In the genomic region with DNA sequence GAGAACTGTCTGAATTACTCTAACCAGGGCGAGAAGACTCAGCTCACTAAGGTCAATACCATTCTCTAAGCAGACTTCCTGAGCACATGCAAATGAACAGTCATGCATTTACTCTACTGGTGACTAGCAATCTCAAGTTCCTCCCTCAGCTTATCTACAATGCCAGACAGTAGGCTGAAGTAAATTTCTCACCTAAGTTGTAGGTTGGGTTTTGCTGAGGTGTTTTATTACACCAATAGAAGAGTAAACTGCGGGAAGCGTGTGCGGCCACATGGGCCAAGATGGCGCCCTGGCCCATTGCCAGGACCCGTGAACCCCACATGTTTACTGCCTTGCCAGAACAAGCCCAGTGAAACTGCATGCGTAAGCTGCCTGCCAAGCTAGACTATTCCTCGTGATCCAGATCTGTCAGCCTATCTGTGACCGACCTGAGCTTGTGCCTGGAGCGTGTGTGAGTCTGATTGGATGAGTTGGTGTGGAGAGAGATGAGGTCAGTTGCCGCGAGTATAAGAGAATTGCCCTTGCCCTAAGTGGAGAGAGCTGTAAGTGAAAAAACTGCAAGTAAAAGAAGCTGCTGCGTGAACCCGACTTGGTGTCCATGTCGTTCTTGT, we compare ENCODE assay signal across 20 mouse cellular contexts. TPM values are rescaled to one million over a fixed set of nuclear protein-coding genes. Genes with fewer than 3 reads are reported as not detected.
DNase-seq lines count a peak whose midpoint lies in the region; ATAC-seq and TF ChIP-seq lines count a peak whose summit lies in the region.
"Had no signal": no experiment of that assay in that cellular context is flagged by ENCODE, and none has a peak within 500 bp of the region (broad histone marks: within the 10 kb centered on the region; RNA-seq: fewer than 3 reads in every experiment).

No protein-coding gene starts in this region.

- no peak for TF ChIP-seq RAD21 in MEL (IDR thresholded peaks at IDR 0.05; ENCODE audit: low read depth, low read length)

- H3K27me3 ChIP-seq in embryonic facial prominence, embryonic 13.5 days, result no peaks in the 10 kb centered on the region
- no peaks in the 10 kb centered on the region for H3K27me3 ChIP-seq in embryonic facial prominence, embryonic 10.5 days (replicated peaks; ENCODE audit: low read depth, poor library complexity, severe bottlenecking)
- H3K27me3 ChIP-seq in MEL (ENCODE audit: control insufficient read depth in 1 of 2, insufficient read depth in 2 of 2, low read length in 2 of 2), result no peaks in the 10 kb centered on the region
- no peaks in the 10 kb centered on the region for H3K27me3 ChIP-seq in heart, embryonic 12.5 days (replicated peaks)
- H3K27me3 ChIP-seq in midbrain, embryonic 16.5 days (ENCODE audit: control insufficient read depth, insufficient read depth, low read depth, low read length), result no peaks in the 10 kb centered on the region
- H3K27me3 ChIP-seq: hindbrain, embryonic 13.5 days; kidney, embryonic 15.5 days; limb, embryonic 12.5 days had no signal

- peak in 1 of 2 experiments; percentile 40; a peak in 1 of 4 replicates for TF ChIP-seq POLR2A in MEL (IDR thresholded peaks at IDR 0.05; ENCODE audit: control insufficient read depth in 1 of 2, insufficient read depth in 1 of 2, low read depth in 1 of 2, low read length in 2 of 2, poor library complexity in 1 of 2)

- 0 out of 2 replicates have a peak, but pooled peaks have one; percentile 15 for ATAC-seq in embryonic facial prominence, embryonic 13.5 days (ENCODE audit: insufficient number of reproducible peaks, insufficient read depth, low FRiP score, low TSS enrichment, low read depth)
- ATAC-seq in common myeloid progenitor, adult 5-6 weeks (replicated peaks; ENCODE audit: low read depth, poor library complexity, severe bottlenecking), result 0 out of 2 replicates have a peak, but pooled peaks have one; percentile 22
- peak; percentile 83 for ATAC-seq in megakaryocyte-erythroid progenitor cell, adult 5-6 weeks (replicated peaks; ENCODE audit: low FRiP score, low TSS enrichment, poor library complexity, severe bottlenecking)
- ATAC-seq in heart, embryonic 12.5 days (ENCODE audit: insufficient number of reproducible peaks, low FRiP score), result no peak
- ATAC-seq in midbrain, embryonic 16.5 days, result no peak

- WGBS in embryonic facial prominence, embryonic 13.5 days, result 89% methylated on average over 15 of the region's 15 CpGs
- 94% methylated on average over 15 of the region's 15 CpGs for WGBS in embryonic facial prominence, embryonic 10.5 days
- 88% methylated on average over 15 of the region's 15 CpGs for WGBS in heart, embryonic 12.5 days
- 94% methylated on average over 15 of the region's 15 CpGs for whole genome bisulfite sequencing in midbrain, embryonic 16.5 days

- H3K27ac ChIP-seq in embryonic facial prominence, embryonic 13.5 days, result no peak overlapping the region
- H3K27ac ChIP-seq in embryonic facial prominence, embryonic 10.5 days (replicated peaks), result no peak overlapping the region
- peak overlapping the region; percentile 81 for H3K27ac ChIP-seq in MEL (ENCODE audit: control insufficient read depth, low read depth, low read length)
- no peak overlapping the region for H3K27ac ChIP-seq in heart, embryonic 12.5 days (ENCODE audit: poor library complexity, severe bottlenecking)
- no peak overlapping the region for H3K27ac ChIP-seq in midbrain, embryonic 16.5 days (ENCODE audit: low read length)
- H3K27ac ChIP-seq: gastrocnemius, adult 2 months; hindbrain, embryonic 13.5 days; kidney, embryonic 15.5 days; limb, embryonic 12.5 days; midbrain, embryonic 10.5 days had no signal

- DNase-seq in embryonic facial prominence, embryonic 10.5 days (ENCODE audit: low spot score), result no peak
- DNase-seq in MEL (ENCODE audit: low read depth, low spot score), result peak; percentile 81
- DNase-seq: cerebellum, adult 2 months; gastrocnemius, adult 2 months; heart, postnatal 14 days; lung, adult 2 months; lung, postnatal 36 days; thymus, postnatal 25 days had no signal

- no peak overlapping the region for H3K9ac ChIP-seq in embryonic facial prominence, embryonic 13.5 days
- peak overlapping the region; percentile 23 for H3K9ac ChIP-seq in MEL (ENCODE audit: control insufficient read depth, low read depth, low read length, poor library complexity, severe bottlenecking)
- no peak overlapping the region for H3K9ac ChIP-seq in heart, embryonic 12.5 days
- no peak overlapping the region for H3K9ac ChIP-seq in midbrain, embryonic 16.5 days (ENCODE audit: low read depth, low read length)
- H3K9ac ChIP-seq: hindbrain, embryonic 13.5 days; kidney, embryonic 15.5 days; limb, embryonic 12.5 days had no signal

- H3K4me1 ChIP-seq in embryonic facial prominence, embryonic 13.5 days, result no peaks in the 10 kb centered on the region
- no peaks in the 10 kb centered on the region for H3K4me1 ChIP-seq in embryonic facial prominence, embryonic 10.5 days
- H3K4me1 ChIP-seq in MEL (ENCODE audit: control insufficient read depth in 1 of 2, insufficient read depth in 2 of 2, low read length in 2 of 2), result peaks cover 10 to 18% of the 10 kb centered on the region in 2 experiments
- H3K4me1 ChIP-seq in heart, embryonic 12.5 days (replicated peaks), result 0 out of 2 replicates have a peak, but pooled peaks cover 2% of the 10 kb centered on the region
- H3K4me1 ChIP-seq in midbrain, embryonic 16.5 days (ENCODE audit: control insufficient read depth, insufficient read depth, low read length), result no peaks in the 10 kb centered on the region
- H3K4me1 ChIP-seq: kidney, embryonic 15.5 days; limb, embryonic 12.5 days; midbrain, embryonic 10.5 days had no signal

- H3K9me3 ChIP-seq in embryonic facial prominence, embryonic 13.5 days, result no peaks in the 10 kb centered on the region
- H3K9me3 ChIP-seq in embryonic facial prominence, embryonic 10.5 days, result no peaks in the 10 kb centered on the region
- no peaks in the 10 kb centered on the region for H3K9me3 ChIP-seq in MEL (replicated peaks; ENCODE audit: insufficient read depth, low read length)
- no peaks in the 10 kb centered on the region for H3K9me3 ChIP-seq in heart, embryonic 12.5 days (replicated peaks)
- H3K9me3 ChIP-seq in midbrain, embryonic 16.5 days (replicated peaks; ENCODE audit: control insufficient read depth, low read length, poor library complexity, severe bottlenecking), result no peaks in the 10 kb centered on the region
- H3K9me3 ChIP-seq: hindbrain, embryonic 13.5 days; kidney, embryonic 15.5 days; limb, embryonic 12.5 days; midbrain, embryonic 10.5 days had no signal

- TF ChIP-seq CTCF in MEL (IDR thresholded peaks at IDR 0.05 in 2 of 3, conservative IDR thresholded peaks at IDR 0.05 in 1 of 3; ENCODE audit: control insufficient read depth in 1 of 3, insufficient read depth in 1 of 3, low read depth in 2 of 3, low read length in 3 of 3, poor library complexity in 1 of 3, severe bottlenecking in 1 of 3), result no peak

- peak; percentile 53 to 55; a peak in 3 of 4 replicates for TF ChIP-seq EP300 in MEL (IDR thresholded peaks at IDR 0.05; ENCODE audit: low read depth in 1 of 2, low read length in 2 of 2)

- no peak overlapping the region for H3K4me2 ChIP-seq in embryonic facial prominence, embryonic 13.5 days
- no peak overlapping the region for H3K4me2 ChIP-seq in heart, embryonic 12.5 days
- H3K4me2 ChIP-seq in midbrain, embryonic 16.5 days (ENCODE audit: low read length), result no peak overlapping the region
- H3K4me2 ChIP-seq: heart, embryonic 11.5 days; hindbrain, embryonic 13.5 days; kidney, embryonic 15.5 days; limb, embryonic 12.5 days had no signal

- H3K36me3 ChIP-seq in embryonic facial prominence, embryonic 13.5 days, result peaks cover 67% of the 10 kb centered on the region
- H3K36me3 ChIP-seq in embryonic facial prominence, embryonic 10.5 days (replicated peaks), result peaks cover 88% of the 10 kb centered on the region
- peaks cover 0 to 20% of the 10 kb centered on the region in 2 experiments; a peak in 2 of 4 replicates for H3K36me3 ChIP-seq in MEL (ENCODE audit: control insufficient read depth in 1 of 2, insufficient read depth in 2 of 2, low read length in 2 of 2)
- peaks cover 3% of the 10 kb centered on the region for H3K36me3 ChIP-seq in heart, embryonic 12.5 days
- peaks cover 21% of the 10 kb centered on the region for H3K36me3 ChIP-seq in midbrain, embryonic 16.5 days (ENCODE audit: control insufficient read depth, insufficient read depth, low read length)

- H3K79me2 ChIP-seq in MEL (ENCODE audit: control insufficient read depth, insufficient read depth, low read length, poor library complexity), result no peaks in the 10 kb centered on the region

- no peak overlapping the region for H3K4me3 ChIP-seq in embryonic facial prominence, embryonic 13.5 days
- no peak overlapping the region for H3K4me3 ChIP-seq in embryonic facial prominence, embryonic 10.5 days
- H3K4me3 ChIP-seq in MEL (ENCODE audit: control insufficient read depth in 1 of 2, insufficient read depth in 1 of 2, low read depth in 2 of 2, low read length in 2 of 2), result no peak overlapping the region
- H3K4me3 ChIP-seq in heart, embryonic 12.5 days, result no peak overlapping the region
- no peak overlapping the region for H3K4me3 ChIP-seq in midbrain, embryonic 16.5 days (ENCODE audit: low read depth, low read length)
- H3K4me3 ChIP-seq: gastrocnemius, adult 2 months; hindbrain, embryonic 13.5 days; kidney, embryonic 15.5 days; limb, embryonic 12.5 days; midbrain, embryonic 10.5 days had no signal

RNA-seq across cellular contexts. Expression of a gene that starts 29.4 kb away (rescaled TPM):
- polyA plus RNA-seq in embryonic facial prominence, embryonic 13.5 days (2015; fragmentation: Nextera tagmentation; extraction: Ambion mirVana), result 27.6 and 32.4 TPM in 2 replicates
- polyA plus RNA-seq in embryonic facial prominence, embryonic 10.5 days (2016; fragmentation: Nextera tagmentation; extraction: Ambion mirVana), result 35.9 and 40.3 TPM in 2 replicates
- total RNA-seq in MEL (2012; rRNA removed), result 0.08 and 0.10 TPM in 2 replicates
- polyA plus RNA-seq in MEL (2012; ENCODE audit: insufficient read depth in 1 of 2, insufficient read length in 2 of 2, low read depth in 1 of 2, low replicate concordance in 2 of 2, missing spikeins in 1 of 2), result under 1 TPM in 1 of 2 experiments, not detected in 1; 0.04 TPM
- total RNA-seq in common myeloid progenitor, adult 5-6 weeks (2017), result not detected in 2 replicates
- total RNA-seq in megakaryocyte-erythroid progenitor cell, adult 5-6 weeks (2014; fragmentation: Nextera tagmentation), result not detected in 2 replicates
- not detected in 2 replicates for total RNA-seq in megakaryocyte-erythroid progenitor cell, adult 5-6 weeks (2017)
- polyA plus RNA-seq in heart, embryonic 12.5 days (2016; fragmentation: Nextera tagmentation; extraction: Ambion mirVana), result 7.3 and 8.7 TPM in 2 replicates
- polyA plus RNA-seq in midbrain, embryonic 16.5 days (2015; fragmentation: Nextera tagmentation; extraction: Ambion mirVana), result 112 and 128 TPM in 2 replicates
- total RNA-seq: monocyte, adult 5-6 weeks had no signal

RNA-seq across cellular contexts. Expression of a gene that starts 36.5 kb away (rescaled TPM):
- 1.7 and 2.0 TPM in 2 replicates for polyA plus RNA-seq in embryonic facial prominence, embryonic 13.5 days (2015; fragmentation: Nextera tagmentation; extraction: Ambion mirVana)
- 0.59 and 0.62 TPM in 2 replicates for polyA plus RNA-seq in embryonic facial prominence, embryonic 10.5 days (2016; fragmentation: Nextera tagmentation; extraction: Ambion mirVana)
- total RNA-seq in MEL (2012; rRNA removed), result 0.13 TPM in 1 of 2 replicates, not detected in the other
- polyA plus RNA-seq in MEL (2012; ENCODE audit: insufficient read depth in 1 of 2, insufficient read length in 2 of 2, low read depth in 1 of 2, low replicate concordance in 2 of 2, missing spikeins in 1 of 2), result not detected
- total RNA-seq in common myeloid progenitor, adult 5-6 weeks (2017), result not detected in 2 replicates
- not detected in 2 replicates for total RNA-seq in megakaryocyte-erythroid progenitor cell, adult 5-6 weeks (2014; fragmentation: Nextera tagmentation)
- not detected in 2 replicates for total RNA-seq in megakaryocyte-erythroid progenitor cell, adult 5-6 weeks (2017)
- polyA plus RNA-seq in heart, embryonic 12.5 days (2016; fragmentation: Nextera tagmentation; extraction: Ambion mirVana), result 9.3 and 9.8 TPM in 2 replicates
- 3.6 and 4.1 TPM in 2 replicates for polyA plus RNA-seq in midbrain, embryonic 16.5 days (2015; fragmentation: Nextera tagmentation; extraction: Ambion mirVana)
- total RNA-seq: layer of hippocampus, adult 18-20 months; monocyte, adult 5-6 weeks had no signal

Comparison
In these comparisons a context has a peak if more than half of its experiments do, and no peak if none do; other contexts are left out.
1. ATAC-seq: peak in embryonic facial prominence, embryonic 13.5 days (single experiment), common myeloid progenitor, adult 5-6 weeks (single experiment) and megakaryocyte-erythroid progenitor cell, adult 5-6 weeks (single experiment); none in heart, embryonic 12.5 days (single experiment) and midbrain, embryonic 16.5 days (single experiment).